ENCODE assay signal across 10 mouse cellular contexts in the genomic region with DNA sequence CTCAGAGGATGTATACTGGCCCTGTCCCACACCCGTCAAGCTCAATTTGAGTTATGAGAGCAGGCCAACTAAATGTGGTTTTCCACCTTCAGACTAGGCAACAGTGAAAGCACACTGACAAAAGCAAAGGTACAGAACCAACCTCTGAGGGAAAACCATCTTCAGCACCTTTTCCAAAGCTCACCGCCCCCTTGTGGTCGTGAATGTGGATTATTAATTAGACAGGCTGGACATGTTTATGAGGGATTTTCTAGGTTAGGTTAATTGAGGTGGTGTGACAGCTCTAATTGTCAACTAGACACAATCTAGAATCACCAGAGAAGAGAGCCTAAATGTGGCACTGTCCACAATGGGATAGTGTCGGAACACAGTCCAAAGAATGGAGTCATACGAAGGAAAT. TPM values are rescaled to one million over a fixed set of nuclear protein-coding genes. Genes with fewer than 3 reads are reported as not detected.
DNase-seq lines count a peak whose midpoint lies in the region; ATAC-seq and TF ChIP-seq lines count a peak whose summit lies in the region.
"Had no signal": no experiment of that assay in that cellular context is flagged by ENCODE, and none has a peak within 500 bp of the region (broad histone marks: within the 10 kb centered on the region; RNA-seq: fewer than 3 reads in every experiment).

No protein-coding gene starts in this region.

- peaks cover 7% of the 10 kb centered on the region; the same call in 1 of the 2 replicates for H3K36me3 ChIP-seq in lung, embryonic 16.5 days (ENCODE audit: control insufficient read depth, insufficient read depth, low read length)

- no peaks in the 10 kb centered on the region for H3K9me3 ChIP-seq in lung, embryonic 16.5 days (ENCODE audit: control insufficient read depth, low read length)

- no peak overlapping the region for H3K9ac ChIP-seq in lung, embryonic 16.5 days (ENCODE audit: low read length)

- peak; percentile 10; the same call in 1 of the 2 replicates for TF ChIP-seq CTCF in bone marrow, adult 2 months (IDR thresholded peaks at IDR 0.05; ENCODE audit: control insufficient read depth, insufficient read depth, low read length)

- 81% methylated on average over 5 of the region's 5 CpGs for WGBS in lung, embryonic 16.5 days
- 76% methylated on average over 5 of the region's 5 CpGs for WGBS in bone marrow, adult 2 months

- H3K27me3 ChIP-seq in lung, embryonic 16.5 days (ENCODE audit: control insufficient read depth, insufficient read depth, low read depth, low read length), result no peaks in the 10 kb centered on the region

- no peak overlapping the region for H3K4me2 ChIP-seq in lung, embryonic 16.5 days (ENCODE audit: low read depth, low read length)

- ATAC-seq in lung, embryonic 16.5 days (ENCODE audit: low read depth), result 0 out of 2 replicates have a peak, but pooled peaks have one; percentile 23
- peak; percentile 60; the same call in 1 of the 2 replicates for ATAC-seq in megakaryocyte-erythroid progenitor cell, adult 5-6 weeks (replicated peaks; ENCODE audit: low FRiP score, low TSS enrichment, poor library complexity, severe bottlenecking)
- no peak for ATAC-seq in erythroid progenitor cell, adult 5-6 weeks (replicated peaks; ENCODE audit: low FRiP score, poor library complexity, severe bottlenecking)
- ATAC-seq: midbrain, embryonic 16.5 days had no signal

- no peaks in the 10 kb centered on the region for H3K4me1 ChIP-seq in lung, embryonic 16.5 days (replicated peaks; ENCODE audit: control insufficient read depth, insufficient read depth, low read length)
- H3K4me1 ChIP-seq in bone marrow, adult 2 months (ENCODE audit: control insufficient read depth, insufficient read depth, low read length), result peaks cover 1% of the 10 kb centered on the region; the same call in 1 of the 2 replicates

- H3K27ac ChIP-seq in lung, embryonic 16.5 days (ENCODE audit: low read length), result no peak overlapping the region
- no peak overlapping the region for H3K27ac ChIP-seq in bone marrow, adult 2 months (ENCODE audit: control insufficient read depth, insufficient read depth, low read depth, low read length, poor library complexity)

- H3K4me3 ChIP-seq in lung, embryonic 16.5 days (ENCODE audit: low read length), result no peak overlapping the region
- H3K4me3 ChIP-seq in bone marrow, adult 2 months (replicated peaks; ENCODE audit: control insufficient read depth, low read depth, low read length), result no peak overlapping the region

- no peak for TF ChIP-seq POLR2A in bone marrow, adult 2 months (IDR thresholded peaks at IDR 0.05; ENCODE audit: borderline replicate concordance, control insufficient read depth, low read depth, low read length)

- peak; percentile 7 for DNase-seq in embryo, embryonic 11 days
- no peak for DNase-seq in embryo, embryonic 10.5 days (ENCODE audit: low spot score)
- no peak for DNase-seq in lung, adult 18-20 months
- DNase-seq in layer of hippocampus, adult 8-10 months (ENCODE audit: low spot score in 2 of 2), result no peak
- DNase-seq: cerebellum, adult 8-10 months had no signal

RNA-seq across cellular contexts. Expression of a gene that starts 30.5 kb away (rescaled TPM):
- polyA plus RNA-seq in lung, embryonic 16.5 days (2015; fragmentation: Nextera tagmentation; extraction: Ambion mirVana), result 73.6 and 77.3 TPM in 2 replicates
- polyA plus RNA-seq in bone marrow, adult 2 months (2011; ENCODE audit: insufficient read depth, insufficient read length, low replicate concordance, missing spikeins), result 18.0 and 31.3 TPM in 2 replicates
- total RNA-seq in megakaryocyte-erythroid progenitor cell, adult 5-6 weeks (2014; fragmentation: Nextera tagmentation), result 78.3 and 81.6 TPM in 2 replicates
- total RNA-seq in megakaryocyte-erythroid progenitor cell, adult 5-6 weeks (2017), result 62.9 and 107 TPM in 2 replicates
- 13.8 and 36.0 TPM in 2 replicates for total RNA-seq in erythroid progenitor cell, adult 5-6 weeks (2015; ENCODE audit: low replicate concordance)
- total RNA-seq in erythroid progenitor cell, adult 5-6 weeks (2017; ENCODE audit: low replicate concordance), result 60.5 and 74.0 TPM in 2 replicates
- total RNA-seq in layer of hippocampus, adult 8-10 months (2022), result 10 to 100 TPM; 54.9 to 75.0 (median 66.8) TPM

RNA-seq across cellular contexts. Expression of a gene that starts 46.2 kb away (rescaled TPM):
- 141 and 156 TPM in 2 replicates for polyA plus RNA-seq in lung, embryonic 16.5 days (2015; fragmentation: Nextera tagmentation; extraction: Ambion mirVana)
- 77.0 and 140 TPM in 2 replicates for polyA plus RNA-seq in bone marrow, adult 2 months (2011; ENCODE audit: insufficient read depth, insufficient read length, low replicate concordance, missing spikeins)
- 53.4 and 55.9 TPM in 2 replicates for total RNA-seq in megakaryocyte-erythroid progenitor cell, adult 5-6 weeks (2014; fragmentation: Nextera tagmentation)
- 38.7 and 66.0 TPM in 2 replicates for total RNA-seq in megakaryocyte-erythroid progenitor cell, adult 5-6 weeks (2017)
- 6.3 and 9.0 TPM in 2 replicates for total RNA-seq in erythroid progenitor cell, adult 5-6 weeks (2015; ENCODE audit: low replicate concordance)
- 7.7 and 8.4 TPM in 2 replicates for total RNA-seq in erythroid progenitor cell, adult 5-6 weeks (2017; ENCODE audit: low replicate concordance)
- total RNA-seq in layer of hippocampus, adult 8-10 months (2022), result 10 to 100 TPM; 10.8 to 17.4 (median 17.1) TPM
